Mouse (Mus musculus) CD4-positive helper T cell, adult 2 months (primary cell): ENCODE measurements around the gene Bbs2.

ENCODE experiments used
- DNase-seq: peaks from one replicate; pipeline ENCODE4 v3.0.0-alpha.2; 2012; ENCODE audit warnings: low read depth, missing footprints, low spot score

Gene Bbs2

DNA sequence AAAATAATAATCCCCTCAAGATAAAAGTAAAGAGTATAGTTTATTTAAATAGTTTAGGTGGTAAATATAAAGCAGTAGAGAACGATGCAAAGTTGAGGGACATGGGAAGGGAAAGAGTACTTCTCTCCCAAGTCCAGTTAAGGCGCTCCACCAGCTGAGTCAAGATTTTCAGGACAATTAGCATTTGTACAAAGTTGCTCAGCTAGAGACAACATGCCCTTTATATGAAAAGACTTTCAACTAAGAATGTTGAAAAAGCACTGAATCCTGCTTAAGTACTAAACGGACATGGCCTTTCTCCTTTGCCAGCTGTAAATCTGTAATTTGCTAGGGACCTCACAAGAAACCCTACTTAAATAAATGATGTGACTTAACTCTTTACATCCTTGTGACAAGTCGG, 268 bp upstream of the Bbs2 start:
- DNase-seq, result no peak

DNA sequence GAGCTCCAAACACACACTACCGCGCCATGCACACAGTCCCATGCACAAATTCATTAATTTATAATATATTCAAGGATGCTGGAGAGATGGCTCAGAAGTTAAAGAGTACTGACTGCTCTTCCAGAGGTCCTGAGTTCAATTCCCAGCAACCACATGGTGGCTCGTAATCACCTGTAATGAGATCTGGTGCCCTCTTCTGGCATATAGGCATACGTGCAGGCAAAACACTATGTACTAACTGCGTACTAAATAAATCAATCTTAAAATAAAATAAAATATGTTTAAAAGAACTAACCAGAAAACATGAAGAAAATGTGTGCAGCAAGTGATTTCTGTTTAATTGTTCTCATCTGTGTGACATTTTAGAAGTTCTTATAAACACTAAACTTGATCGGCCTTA, 4.4 kb downstream of the Bbs2 start:
- DNase-seq, result no peak

DNA sequence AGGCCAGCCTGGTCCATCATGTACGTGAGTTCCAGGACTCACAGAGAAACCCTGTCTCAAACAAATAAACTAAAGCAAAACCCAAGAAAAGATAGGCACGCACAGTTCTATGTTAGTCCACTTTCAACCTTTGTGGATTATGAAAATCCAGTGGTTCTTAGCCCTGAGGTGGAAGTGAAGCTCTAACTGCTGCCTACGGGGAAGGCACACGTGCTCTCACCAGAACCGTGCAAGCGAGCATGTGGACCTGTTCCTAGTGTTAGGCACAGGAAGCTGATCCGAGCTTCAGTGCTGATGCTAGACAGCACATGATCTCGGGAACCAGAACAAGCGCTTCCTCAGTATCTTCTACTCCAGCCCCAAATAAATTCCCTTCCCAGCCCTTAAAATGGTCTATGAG, 5.9 kb downstream of the Bbs2 start:
- no peak for DNase-seq

DNA sequence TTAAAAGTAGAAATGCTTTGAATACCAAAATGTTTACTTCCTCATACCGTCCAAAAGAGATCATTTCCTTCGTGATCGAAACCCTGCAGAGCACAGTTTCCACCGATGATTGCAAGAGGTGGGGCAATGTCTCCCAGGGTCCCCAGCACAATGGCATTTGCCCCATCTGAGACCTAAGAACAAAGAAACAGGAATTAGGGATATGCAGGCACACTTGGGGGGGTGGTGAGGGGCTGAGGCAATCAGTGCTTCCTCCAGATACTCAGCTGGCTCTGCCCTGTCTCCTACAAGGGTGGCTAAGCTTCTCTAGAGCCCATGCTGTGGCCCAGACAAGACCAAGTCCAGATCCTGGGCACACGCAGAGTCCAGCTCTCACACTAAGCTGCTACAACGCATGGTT, 9.0 kb downstream of the Bbs2 start:
- DNase-seq, result no peak

DNA sequence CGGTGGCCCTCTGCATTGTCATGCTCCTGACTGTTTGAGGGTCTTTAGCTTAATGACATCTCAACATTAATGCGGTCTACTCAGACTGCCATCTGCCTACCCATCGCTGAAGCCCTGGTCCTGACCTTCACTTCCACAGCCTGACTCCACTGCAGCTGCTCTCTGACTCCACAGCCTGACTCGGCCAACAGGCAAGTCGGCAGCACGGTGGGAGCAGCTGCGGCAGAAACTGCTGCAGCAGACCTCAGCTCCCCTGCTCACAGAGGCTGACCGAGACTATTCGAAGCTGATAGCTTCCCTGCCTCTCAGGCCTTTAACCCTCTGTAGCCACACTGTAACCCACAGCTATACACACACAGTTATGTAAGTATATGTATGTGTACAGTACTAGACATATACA, 10.8 kb downstream of the Bbs2 start:
- no peak for DNase-seq

DNA sequence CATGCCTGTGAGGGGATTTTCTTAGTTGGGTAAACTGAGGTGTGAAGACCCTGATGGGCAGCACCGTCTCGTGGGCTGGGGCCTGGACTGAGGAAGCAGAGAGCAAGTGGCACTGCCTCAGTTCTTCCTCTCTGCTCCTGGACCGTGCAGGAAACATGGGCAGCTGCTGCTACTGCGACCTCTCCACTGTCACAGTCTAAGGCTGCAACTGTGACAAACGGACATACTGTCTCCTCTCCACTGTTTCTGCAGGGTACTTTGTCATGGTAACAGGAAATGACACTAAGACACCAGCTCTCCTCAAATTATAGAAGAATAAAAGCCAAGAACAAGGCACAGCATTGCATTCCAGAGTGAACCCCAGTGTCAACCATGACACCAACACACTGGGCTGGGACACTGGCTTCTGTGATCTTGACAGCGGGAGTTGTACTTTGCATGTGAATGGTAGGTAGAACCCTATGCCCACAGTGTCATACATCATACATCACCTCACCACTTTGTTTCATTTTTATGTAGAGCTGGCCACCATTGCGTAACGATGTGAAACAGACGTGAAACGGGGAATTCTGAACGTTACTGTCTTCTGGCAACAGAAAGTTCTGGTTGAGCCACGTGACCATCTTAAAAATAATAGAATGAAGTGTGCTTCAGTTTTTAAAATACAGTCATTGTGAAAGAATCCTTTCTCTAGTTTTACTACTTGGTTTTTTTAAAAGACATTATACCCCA, 22.1 kb downstream of the Bbs2 start:
- DNase-seq, result no peak

DNA sequence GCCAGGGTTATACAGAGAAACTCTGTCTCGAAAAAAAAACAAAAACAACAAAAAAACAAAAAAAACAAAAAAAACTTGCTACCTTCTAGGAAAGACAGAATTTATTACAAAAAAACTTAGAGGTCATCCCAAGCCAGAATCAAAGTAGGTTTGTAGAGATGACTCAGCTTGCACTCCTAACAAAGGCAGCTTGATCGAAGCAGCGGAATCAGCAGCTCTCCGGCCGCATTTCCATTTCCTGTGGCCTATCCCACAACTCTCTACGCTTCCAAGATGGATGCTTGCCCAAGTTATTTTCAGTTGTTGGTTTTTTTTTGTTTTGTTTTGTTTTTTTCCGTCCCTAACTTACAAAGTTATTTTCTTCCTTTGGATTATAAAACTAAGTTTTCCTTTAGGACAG, 29.9 kb downstream of the Bbs2 start:
- DNase-seq, result no peak

DNA sequence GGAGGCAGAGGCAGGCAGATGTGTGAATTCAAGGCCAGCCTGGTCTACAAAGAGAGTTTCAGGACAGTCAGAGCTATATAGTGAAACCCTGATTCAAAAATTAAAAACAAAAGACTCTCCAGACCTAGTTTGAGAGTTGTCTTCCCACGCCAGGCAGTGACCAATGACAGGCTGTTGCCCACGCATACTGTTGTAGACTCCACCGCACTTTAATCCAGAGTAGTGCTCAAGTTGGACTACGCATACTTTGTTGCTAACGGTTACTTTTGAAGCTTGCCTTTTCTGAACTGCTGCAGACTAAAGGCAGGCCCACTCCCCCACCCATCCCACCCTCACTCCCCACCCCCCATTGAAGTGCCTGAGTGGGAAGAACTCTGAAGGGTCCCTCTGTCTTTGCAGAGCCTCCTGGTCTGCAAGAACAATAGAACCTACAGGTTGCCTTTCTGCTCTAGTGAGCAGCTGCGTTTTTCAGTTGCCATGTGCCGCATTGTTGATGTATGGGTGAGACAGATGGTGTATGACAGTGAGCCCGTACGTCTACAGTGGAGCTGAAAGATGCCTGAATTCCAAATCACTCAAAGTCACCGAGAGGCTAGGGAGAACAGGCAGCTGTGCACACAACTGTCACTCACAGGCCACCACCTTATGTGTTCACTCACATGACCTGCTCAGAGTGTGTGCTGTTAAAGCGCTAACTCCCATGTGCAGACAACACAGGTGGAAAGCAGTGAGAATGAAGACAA, 32.4 kb downstream of the Bbs2 start:
- no peak for DNase-seq

DNA sequence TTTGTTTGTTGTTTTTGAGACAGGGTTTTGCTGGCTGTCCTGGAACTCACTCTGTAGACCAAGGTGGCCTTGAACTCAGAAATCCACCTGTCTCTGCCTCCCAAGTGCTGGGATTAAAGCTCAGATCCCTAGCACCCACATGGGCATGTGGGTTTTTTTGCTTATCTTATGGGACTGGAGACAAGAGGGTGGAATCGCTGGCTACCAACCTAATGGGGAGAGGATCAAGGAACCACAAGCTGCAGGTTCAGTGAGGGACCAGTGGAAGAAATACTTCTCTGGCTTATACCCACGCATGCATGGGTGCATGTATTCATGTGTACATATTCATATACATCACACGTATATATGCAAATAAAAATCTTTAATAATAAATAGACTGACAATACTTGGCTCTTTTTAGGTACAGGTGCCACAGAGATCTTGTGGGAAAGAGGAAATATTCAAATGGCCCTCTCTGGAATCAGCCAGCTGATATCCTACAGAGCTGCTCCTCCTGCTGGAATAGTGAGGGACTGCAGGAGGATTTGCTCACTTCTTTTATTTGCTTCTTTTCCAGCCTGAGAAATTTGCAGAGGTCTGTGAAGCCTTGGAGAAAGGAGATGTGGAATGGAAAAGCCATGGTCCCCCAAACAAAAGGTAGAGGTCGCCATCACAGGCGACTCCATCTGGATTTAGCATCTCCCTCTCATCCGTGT, 41.4 kb downstream of the Bbs2 start:
- DNase-seq, result peak; percentile 26

DNA sequence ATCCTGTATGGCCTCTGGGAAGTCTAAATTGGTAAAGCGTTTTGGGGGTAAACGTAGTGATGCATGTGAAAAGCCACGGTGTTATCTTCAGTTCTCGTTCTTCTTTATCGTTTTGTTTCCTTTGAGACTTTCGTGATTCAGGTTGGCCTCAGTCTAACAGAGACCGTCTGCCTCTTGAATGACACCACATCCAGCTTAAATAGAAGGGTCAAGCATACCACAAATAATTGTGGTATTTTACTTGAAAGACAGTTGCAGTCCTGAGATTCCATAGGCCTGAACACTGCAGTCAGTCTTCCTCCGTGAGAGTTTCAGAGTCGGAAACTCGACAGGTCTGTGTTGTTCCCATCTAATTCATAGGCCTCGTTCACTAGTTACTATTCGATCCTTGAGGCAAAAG, 46.0 kb downstream of the Bbs2 start:
- no peak for DNase-seq

DNA sequence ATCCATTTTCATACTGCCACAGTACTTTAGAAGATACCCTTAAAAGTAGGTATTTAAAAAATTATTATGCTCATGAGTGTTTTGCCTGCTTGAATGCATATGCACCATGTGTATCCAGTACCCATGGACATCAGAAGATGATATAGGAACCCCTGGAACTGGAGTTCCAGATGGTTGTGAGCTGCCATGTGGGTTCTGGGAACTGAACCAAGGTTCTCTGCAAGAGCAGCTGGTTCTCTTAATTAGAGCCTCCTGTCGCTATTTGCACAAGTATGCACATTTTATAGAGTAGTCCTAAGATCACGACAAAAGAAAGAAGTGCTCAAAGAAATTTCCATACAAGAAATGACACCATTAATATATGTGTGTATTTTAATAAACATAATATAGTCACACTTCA, 50.9 kb downstream of the Bbs2 start:
- DNase-seq, result no peak

DNA sequence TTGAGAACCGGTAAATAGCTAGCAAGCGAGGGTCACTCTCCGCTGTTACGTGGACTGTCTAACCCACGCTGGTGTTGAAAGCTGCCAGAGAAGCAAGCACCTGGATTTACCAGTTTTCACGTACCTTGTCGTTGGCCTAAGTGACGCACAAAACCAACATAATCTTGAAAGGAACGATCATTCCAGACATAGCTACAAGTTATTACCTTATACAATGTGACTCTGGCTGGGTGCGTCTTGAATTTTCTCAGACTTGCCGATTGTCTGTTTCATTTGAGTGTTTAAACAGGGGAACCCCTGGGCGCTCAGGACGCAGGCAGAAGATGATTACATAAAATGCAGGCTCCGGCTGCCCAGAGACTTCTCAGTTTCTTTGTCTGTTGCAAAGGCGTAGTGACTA, 60.9 kb downstream of the Bbs2 start:
- DNase-seq, result no peak

DNA sequence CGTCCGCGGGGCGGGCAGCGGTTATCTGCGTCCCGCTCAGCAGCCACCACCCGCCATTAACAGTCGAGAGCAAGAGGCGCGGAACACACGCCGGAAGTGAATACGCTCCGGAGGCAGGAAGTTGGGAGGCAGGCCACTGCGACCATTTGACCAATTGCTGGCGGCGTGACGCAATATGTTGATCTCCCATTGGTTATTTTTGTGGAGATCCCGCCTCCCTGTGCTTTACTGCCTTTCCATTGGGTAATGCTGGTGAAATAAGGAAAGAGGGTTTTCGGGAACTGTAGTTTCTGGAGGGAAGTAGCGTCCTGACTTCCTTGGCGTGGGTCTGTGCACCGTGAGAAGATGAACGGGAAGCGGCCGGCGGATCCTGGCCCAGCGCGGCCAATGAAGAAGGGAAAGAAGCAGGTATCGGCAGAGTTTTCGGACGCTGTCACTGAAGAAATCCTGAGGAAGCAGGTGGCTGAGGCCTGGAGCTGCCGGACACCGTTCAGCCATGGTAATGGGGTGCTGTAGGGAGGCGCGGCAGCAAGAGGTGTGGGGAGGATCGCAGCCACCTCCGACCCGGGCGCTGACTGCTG, 61.7 kb downstream of the Bbs2 start, which contains the start of the genes Nudt21 and Ogfod1:
Nudt21 (minus strand) TSS at position 88 of the 581 bp plus-strand sequence.
Ogfod1 (plus strand) TSS at position 255 of the 581 bp plus-strand sequence.
- peak; percentile 98 for DNase-seq

DNA sequence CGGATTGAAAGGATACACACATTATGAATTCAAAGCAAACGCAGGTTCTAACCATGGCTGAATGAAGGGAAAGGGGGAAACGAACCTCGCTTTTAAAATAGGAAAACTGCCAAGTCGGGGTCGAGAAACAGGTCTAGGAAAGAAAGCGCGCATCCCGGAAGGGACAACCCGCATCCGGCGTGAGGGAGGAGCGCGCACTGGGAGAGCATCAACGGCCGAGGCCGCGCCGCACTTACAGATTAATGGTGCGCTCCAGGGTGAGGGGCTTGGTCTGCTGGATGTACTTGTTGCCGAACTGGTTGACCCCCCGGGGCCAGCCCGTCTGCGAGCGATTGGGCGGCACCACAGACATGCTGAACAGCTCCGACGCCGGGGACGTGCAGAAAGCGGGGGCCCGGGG, 62.2 kb downstream of the Bbs2 start:
- peak; percentile 74 for DNase-seq

DNA sequence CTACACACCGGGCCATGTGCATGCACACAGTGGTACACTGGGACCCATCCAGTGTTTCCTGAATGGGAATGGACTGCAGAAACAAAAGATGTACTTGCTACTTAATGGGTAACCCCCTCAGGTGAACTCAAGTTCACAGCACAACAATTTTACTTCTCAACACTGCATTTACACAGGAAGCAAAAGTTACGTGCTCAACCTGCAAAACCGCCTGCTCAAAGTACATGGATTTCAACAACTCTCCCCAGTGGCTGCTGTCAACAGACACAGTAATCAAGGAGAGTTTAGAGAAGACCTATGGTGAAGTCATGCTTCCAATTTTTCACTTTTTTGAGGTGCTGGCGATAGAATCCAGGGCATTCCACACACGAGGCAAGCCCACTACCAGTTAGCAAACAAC, 63.5 kb downstream of the Bbs2 start:
- no peak for DNase-seq

DNA sequence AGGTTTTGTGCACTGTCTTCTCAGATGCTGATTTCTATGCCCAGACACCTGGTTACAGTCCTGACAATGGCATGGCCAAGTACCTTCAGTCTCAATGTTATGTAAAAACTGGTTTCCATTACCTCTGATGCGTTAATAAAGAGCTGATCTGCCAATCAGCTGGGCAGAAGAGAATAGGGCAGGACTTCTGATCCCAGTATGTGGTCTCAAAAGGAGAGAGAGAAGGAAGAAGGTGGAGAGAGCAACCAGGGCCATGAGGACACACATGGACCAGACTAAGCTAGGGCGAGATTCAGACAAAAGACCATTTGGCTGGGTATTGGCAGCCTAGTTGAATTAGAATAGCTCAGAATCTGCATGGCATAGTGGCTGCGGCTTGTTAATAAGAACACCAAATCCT, 65.1 kb downstream of the Bbs2 start:
- no peak for DNase-seq

DNA sequence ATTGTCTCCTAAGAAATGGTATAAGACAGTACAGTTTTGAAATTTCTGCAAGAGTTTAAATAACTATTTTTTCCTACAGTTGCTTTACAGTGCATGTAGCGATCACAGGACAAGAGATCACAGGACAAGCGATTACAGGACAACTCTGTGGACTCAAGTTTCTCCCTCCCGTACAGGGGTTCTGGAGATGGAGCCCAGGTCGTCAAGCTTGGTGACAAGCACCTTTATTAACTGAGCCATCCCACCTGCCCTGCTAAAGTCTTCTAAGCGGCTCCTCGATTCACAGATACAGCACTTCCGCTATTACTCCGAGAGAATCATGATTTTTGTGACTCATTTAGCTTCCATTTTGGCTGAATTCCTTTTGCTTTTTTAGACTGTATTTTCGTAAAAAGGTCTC, 69.0 kb downstream of the Bbs2 start:
- no peak for DNase-seq

DNA sequence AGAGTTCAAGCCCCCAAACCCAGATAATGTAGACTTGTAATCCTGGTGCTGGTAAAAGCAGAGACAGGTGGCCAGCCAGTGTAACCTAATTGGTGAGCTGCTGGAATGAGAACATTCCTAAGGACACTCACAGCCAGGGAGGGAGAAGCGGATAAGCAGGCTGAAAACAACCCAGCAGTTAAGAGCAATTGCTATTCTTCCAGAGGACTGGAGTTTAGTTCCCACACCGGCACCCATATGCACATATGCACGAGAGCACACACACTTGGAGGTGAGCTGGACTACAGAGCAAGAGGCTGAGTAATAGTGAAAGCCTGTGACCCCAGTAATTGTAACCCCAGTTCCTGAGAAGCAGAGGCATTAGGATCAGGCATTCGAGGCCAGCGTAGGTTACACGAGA, 74.8 kb downstream of the Bbs2 start:
- no peak for DNase-seq
